Mouse (Mus musculus) frontal cortex, adult (tissue): ENCODE data around the gene Mrgprg.

Experiments
- ATAC-seq: cut with Nextera tagmentation; 2 replicates; pipeline ENCODE4 v1.9.2; 2017; ENCODE audit warnings: mild to moderate bottlenecking, moderate library complexity, mixed read lengths; ENCODE audit not compliant: low TSS enrichment

The Mrgprg gene

GRCm38 (mm10) chr7:143755357-143756124 is 11.3 kb downstream of the Mrgprg start:
- peak; percentile 18; the same call in 1 of the 2 replicates for ATAC-seq

GRCm38 (mm10) chr7:143753990-143754715 is 12.6 kb downstream of the Mrgprg start:
- ATAC-seq: no peak

- ATAC-seq: no peak
These were observed 14.2 kb downstream of the Mrgprg start for GRCm38 (mm10) chr7:143752606-143753005.

- ATAC-seq: no peak
These were observed 14.7 kb downstream of the Mrgprg start for GRCm38 (mm10) chr7:143752056-143752455.

- ATAC-seq: no peak
These were observed 15.4 kb downstream of the Mrgprg start for GRCm38 (mm10) chr7:143751380-143751779.

- no peak for ATAC-seq
These were observed 17.7 kb downstream of the Mrgprg start for GRCm38 (mm10) chr7:143749045-143749444.

- ATAC-seq: peak; percentile 95
These were observed 18.5 kb downstream of the Mrgprg start for GRCm38 (mm10) chr7:143748041-143748868.

- no peak for ATAC-seq
These were observed 26.1 kb downstream of the Mrgprg start for GRCm38 (mm10) chr7:143740653-143741052.

- peak; percentile 92 for ATAC-seq
These were observed 27.0 kb downstream of the Mrgprg start for GRCm38 (mm10) chr7:143739511-143740461.

GRCm38 (mm10) chr7:143738601-143739006 is 28.2 kb downstream of the Mrgprg start:
- peak; percentile 27; the same call in 1 of the 2 replicates for ATAC-seq

GRCm38 (mm10) chr7:143738194-143738593 is 28.6 kb downstream of the Mrgprg start:
- no peak for ATAC-seq

- peak; percentile 64; the same call in 1 of the 2 replicates for ATAC-seq
These were observed 33.0 kb downstream of the Mrgprg start for GRCm38 (mm10) chr7:143733746-143734145.

- ATAC-seq: no peak
These were observed 36.9 kb downstream of the Mrgprg start for GRCm38 (mm10) chr7:143729886-143730285.

GRCm38 (mm10) chr7:143726396-143726795 is 40.4 kb downstream of the Mrgprg start:
- no peak for ATAC-seq

- no peak for ATAC-seq
These were observed 43.0 kb downstream of the Mrgprg start for GRCm38 (mm10) chr7:143723841-143724240.

GRCm38 (mm10) chr7:143722646-143723045 is 44.1 kb downstream of the Mrgprg start:
- ATAC-seq: peak; percentile 83

GRCm38 (mm10) chr7:143717811-143718210 is 49.0 kb downstream of the Mrgprg start:
- ATAC-seq: no peak
